Mouse (Mus musculus): ENCODE measurements around the gene Plau. TPM values are rescaled to one million over a fixed set of nuclear protein-coding genes. Genes with fewer than 3 reads are reported as not detected.

The Plau gene
- polyA plus RNA-seq, 1 experiment from 2014 or later, result 1.2 TPM

GRCm38 (mm10) chr14:20866365-20866764 lies 29.9 kb downstream of the Plau start:
- Histone ChIP-seq H3K4me2 (ENCODE audit: low read depth, low read length) (no peak overlapping the region), H3K9ac (ENCODE audit: low read length) (no peak overlapping the region), H3K4me1 (ENCODE audit: control insufficient read depth, insufficient read depth, low read length) (no peaks in the 10 kb centered on the region), H3K4me3 (ENCODE audit: low read length) (no peak overlapping the region), H3K9me3 (replicated peaks; ENCODE audit: control insufficient read depth, low read length) (no peaks in the 10 kb centered on the region), H3K27ac (ENCODE audit: low read length) (no peak overlapping the region), H3K36me3 (ENCODE audit: control insufficient read depth, insufficient read depth) (no peaks in the 10 kb centered on the region), H3K27me3 (ENCODE audit: control insufficient read depth, insufficient read depth, low read length) (no peaks in the 10 kb centered on the region)
- 89% methylated on average over 7 of the region's 7 CpGs for WGBS
- no peak for ATAC-seq (replicated peaks; ENCODE audit: extremely low read depth, insufficient read depth, low FRiP score)

GRCm38 (mm10) chr14:20870110-20870509 lies 33.6 kb downstream of the Plau start:
- ATAC-seq (replicated peaks; ENCODE audit: extremely low read depth, insufficient read depth, low FRiP score), result no peak
- no peaks in the 10 kb centered on the region for H3K27me3 ChIP-seq (ENCODE audit: control insufficient read depth, insufficient read depth, low read length)
- 73% methylated on average over 3 of the region's 3 CpGs for WGBS
- no peak overlapping the region for H3K4me3 ChIP-seq (ENCODE audit: low read length)
- H3K27ac ChIP-seq (ENCODE audit: low read length), result no peak overlapping the region
- H3K36me3 ChIP-seq (ENCODE audit: control insufficient read depth, insufficient read depth), result no peaks in the 10 kb centered on the region
- H3K9ac ChIP-seq (ENCODE audit: low read length), result no peak overlapping the region
- H3K4me2 ChIP-seq (ENCODE audit: low read depth, low read length), result no peak overlapping the region
- H3K9me3 ChIP-seq (replicated peaks; ENCODE audit: control insufficient read depth, low read length), result no peaks in the 10 kb centered on the region
- peaks cover 9% of the 10 kb centered on the region for H3K4me1 ChIP-seq (ENCODE audit: control insufficient read depth, insufficient read depth, low read length)

- H3K9ac ChIP-seq (ENCODE audit: low read length), result no peak overlapping the region
- no peak for ATAC-seq (replicated peaks; ENCODE audit: extremely low read depth, insufficient read depth, low FRiP score)
- no peaks in the 10 kb centered on the region for H3K9me3 ChIP-seq (replicated peaks; ENCODE audit: control insufficient read depth, low read length)
- H3K4me2 ChIP-seq (ENCODE audit: low read depth, low read length), result no peak overlapping the region
- H3K36me3 ChIP-seq (ENCODE audit: control insufficient read depth, insufficient read depth), result no peaks in the 10 kb centered on the region
- H3K27me3 ChIP-seq (ENCODE audit: control insufficient read depth, insufficient read depth, low read length), result no peaks in the 10 kb centered on the region
- H3K27ac ChIP-seq (ENCODE audit: low read length), result no peak overlapping the region
- WGBS, result 56% methylated on average over 1 of the region's 1 CpGs
- peaks cover 9% of the 10 kb centered on the region for H3K4me1 ChIP-seq (ENCODE audit: control insufficient read depth, insufficient read depth, low read length)
- H3K4me3 ChIP-seq (ENCODE audit: low read length), result no peak overlapping the region
These were observed 35.0 kb downstream of the Plau start for GRCm38 (mm10) chr14:20871495-20871894.

GRCm38 (mm10) chr14:20873307-20873706 lies 36.8 kb downstream of the Plau start:
- H3K4me2 ChIP-seq (ENCODE audit: low read depth, low read length), result peak overlapping the region; percentile 49
- no peaks in the 10 kb centered on the region for H3K9me3 ChIP-seq (replicated peaks; ENCODE audit: control insufficient read depth, low read length)
- H3K36me3 ChIP-seq (ENCODE audit: control insufficient read depth, insufficient read depth), result no peaks in the 10 kb centered on the region
- peak overlapping the region; percentile 4; the same call in 1 of the 2 replicates for H3K4me3 ChIP-seq (ENCODE audit: low read length)
- peak overlapping the region; percentile 45 for H3K9ac ChIP-seq (ENCODE audit: low read length)
- H3K27ac ChIP-seq (ENCODE audit: low read length), result no peak overlapping the region
- peaks cover 9% of the 10 kb centered on the region for H3K4me1 ChIP-seq (ENCODE audit: control insufficient read depth, insufficient read depth, low read length)
- no peaks in the 10 kb centered on the region for H3K27me3 ChIP-seq (ENCODE audit: control insufficient read depth, insufficient read depth, low read length)
- ATAC-seq (replicated peaks; ENCODE audit: extremely low read depth, insufficient read depth, low FRiP score), result peak; percentile 70; the same call in 1 of the 2 replicates
- WGBS, result 2% methylated on average over 8 of the region's 8 CpGs

GRCm38 (mm10) chr14:20873931-20874330 lies 37.5 kb downstream of the Plau start:
- Histone ChIP-seq H3K4me3 (ENCODE audit: low read length) (peak overlapping the region; percentile 4; the same call in 1 of the 2 replicates), H3K9me3 (replicated peaks; ENCODE audit: control insufficient read depth, low read length) (no peaks in the 10 kb centered on the region), H3K4me1 (ENCODE audit: control insufficient read depth, insufficient read depth, low read length) (peaks cover 9% of the 10 kb centered on the region), H3K9ac (ENCODE audit: low read length) (peak overlapping the region; percentile 45), H3K27ac (ENCODE audit: low read length) (0 out of 2 replicates have a peak overlapping the region, but pooled peaks have one; percentile 5), H3K27me3 (ENCODE audit: control insufficient read depth, insufficient read depth, low read length) (no peaks in the 10 kb centered on the region), H3K36me3 (ENCODE audit: control insufficient read depth, insufficient read depth) (no peaks in the 10 kb centered on the region), H3K4me2 (ENCODE audit: low read depth, low read length) (peak overlapping the region; percentile 49)
- ATAC-seq (replicated peaks; ENCODE audit: extremely low read depth, insufficient read depth, low FRiP score), result 0 out of 2 replicates have a peak, but pooled peaks have one; percentile 32
- 17% methylated on average over 6 of the region's 6 CpGs for WGBS

- no peaks in the 10 kb centered on the region for H3K9me3 ChIP-seq (replicated peaks; ENCODE audit: control insufficient read depth, low read length)
- no peaks in the 10 kb centered on the region for H3K27me3 ChIP-seq (ENCODE audit: control insufficient read depth, insufficient read depth, low read length)
- peak; percentile 32; the same call in 1 of the 2 replicates for ATAC-seq (replicated peaks; ENCODE audit: extremely low read depth, insufficient read depth, low FRiP score)
- H3K36me3 ChIP-seq (ENCODE audit: control insufficient read depth, insufficient read depth), result no peaks in the 10 kb centered on the region
- 70% methylated on average over 5 of the region's 5 CpGs for WGBS
- no peak overlapping the region for H3K4me3 ChIP-seq (ENCODE audit: low read length)
- H3K27ac ChIP-seq (ENCODE audit: low read length), result peak overlapping the region; percentile 73
- H3K4me2 ChIP-seq (ENCODE audit: low read depth, low read length), result peak overlapping the region; percentile 54; the same call in 1 of the 2 replicates
- H3K4me1 ChIP-seq (ENCODE audit: control insufficient read depth, insufficient read depth, low read length), result peaks cover 12% of the 10 kb centered on the region
- H3K9ac ChIP-seq (ENCODE audit: low read length), result peak overlapping the region; percentile 43
These were observed 48.2 kb downstream of the Plau start for GRCm38 (mm10) chr14:20884691-20885090.

GRCm38 (mm10) chr14:20885091-20885888 lies 48.8 kb downstream of the Plau start:
- ATAC-seq (replicated peaks; ENCODE audit: extremely low read depth, insufficient read depth, low FRiP score), result peak; percentile 79
- Histone ChIP-seq H3K27me3 (ENCODE audit: control insufficient read depth, insufficient read depth, low read length) (no peaks in the 10 kb centered on the region), H3K9ac (ENCODE audit: low read length) (peak overlapping the region; percentile 43), H3K36me3 (ENCODE audit: control insufficient read depth, insufficient read depth) (no peaks in the 10 kb centered on the region), H3K4me1 (ENCODE audit: control insufficient read depth, insufficient read depth, low read length) (peaks cover 12% of the 10 kb centered on the region), H3K9me3 (replicated peaks; ENCODE audit: control insufficient read depth, low read length) (no peaks in the 10 kb centered on the region), H3K4me2 (ENCODE audit: low read depth, low read length) (peak overlapping the region; percentile 54), H3K4me3 (ENCODE audit: low read length) (no peak overlapping the region), H3K27ac (ENCODE audit: low read length) (peak overlapping the region; percentile 73)
- WGBS, result 22% methylated on average over 10 of the region's 10 CpGs

- no peak for ATAC-seq (replicated peaks; ENCODE audit: extremely low read depth, insufficient read depth, low FRiP score)
- Histone ChIP-seq H3K4me2 (ENCODE audit: low read depth, low read length) (no peak overlapping the region), H3K27me3 (ENCODE audit: control insufficient read depth, insufficient read depth, low read length) (no peaks in the 10 kb centered on the region), H3K27ac (ENCODE audit: low read length) (no peak overlapping the region), H3K36me3 (ENCODE audit: control insufficient read depth, insufficient read depth) (no peaks in the 10 kb centered on the region), H3K4me1 (ENCODE audit: control insufficient read depth, insufficient read depth, low read length) (peaks cover 12% of the 10 kb centered on the region), H3K9ac (ENCODE audit: low read length) (no peak overlapping the region), H3K4me3 (ENCODE audit: low read length) (no peak overlapping the region), H3K9me3 (replicated peaks; ENCODE audit: control insufficient read depth, low read length) (no peaks in the 10 kb centered on the region)
- 45% methylated on average over 4 of the region's 4 CpGs for WGBS
These were observed 49.8 kb downstream of the Plau start for GRCm38 (mm10) chr14:20886266-20886665.

GRCm38 (mm10) chr14:20887541-20888085 lies 51.2 kb downstream of the Plau start:
- H3K4me3 ChIP-seq (ENCODE audit: low read length), result no peak overlapping the region
- no peaks in the 10 kb centered on the region for H3K36me3 ChIP-seq (ENCODE audit: control insufficient read depth, insufficient read depth)
- no peak overlapping the region for H3K9ac ChIP-seq (ENCODE audit: low read length)
- H3K27me3 ChIP-seq (ENCODE audit: control insufficient read depth, insufficient read depth, low read length), result no peaks in the 10 kb centered on the region
- no peak overlapping the region for H3K4me2 ChIP-seq (ENCODE audit: low read depth, low read length)
- peaks cover 15% of the 10 kb centered on the region for H3K4me1 ChIP-seq (ENCODE audit: control insufficient read depth, insufficient read depth, low read length)
- no peaks in the 10 kb centered on the region for H3K9me3 ChIP-seq (replicated peaks; ENCODE audit: control insufficient read depth, low read length)
- no peak for ATAC-seq (replicated peaks; ENCODE audit: extremely low read depth, insufficient read depth, low FRiP score)
- H3K27ac ChIP-seq (ENCODE audit: low read length), result no peak overlapping the region
- 85% methylated on average over 7 of the region's 7 CpGs for WGBS

Measured in heart, embryonic 16.5 days (tissue).